Mouse (Mus musculus) C2C12 (cell line): ENCODE data around the gene Uvssa. TPM values are rescaled to one million over a fixed set of nuclear protein-coding genes. Genes with fewer than 3 reads are reported as not detected.
A peak's percentile ranks its signal among the peaks of the same experiment; 100 is the strongest.

ENCODE experiments used
- H3K27me3 ChIP-seq: one replicate; pipeline ENCODE4 v1.6.1; 2011; ENCODE audit not compliant: control insufficient read depth, insufficient read depth, insufficient read length
- H3K36me3 ChIP-seq: one replicate; pipeline ENCODE4 v1.6.1; 2011; ENCODE audit not compliant: control insufficient read depth, insufficient read depth
- H3K4me3 ChIP-seq: one replicate; pipeline ENCODE4 v1.5.1; 2011; ENCODE audit warnings: mild to moderate bottlenecking, control low read depth; ENCODE audit not compliant: poor library complexity, insufficient read depth, severe bottlenecking
- H3K79me2 ChIP-seq: one replicate; pipeline ENCODE4 v1.6.1; 2011; ENCODE audit not compliant: control insufficient read depth, insufficient read depth
- H3K79me3 ChIP-seq: one replicate; pipeline ENCODE4 v1.6.1; 2011; ENCODE audit warnings: low read depth, control low read depth
- H3ac ChIP-seq: one replicate; pipeline ENCODE3; 2011; ENCODE audit warnings: low read depth; ENCODE audit not compliant: control insufficient read depth, insufficient read length
- CEBPB ChIP-seq: IDR thresholded peaks from one replicate; pipeline ENCODE4 v1.6.1; 2011; ENCODE audit warnings: low read depth, mild to moderate bottlenecking, control low read depth, moderate library complexity
- CTCF ChIP-seq: IDR thresholded peaks from one replicate; pipeline ENCODE4 v1.5.1; 2011; ENCODE audit not compliant: control insufficient read depth, insufficient read depth, insufficient read length
- FOSL1 ChIP-seq: IDR thresholded peaks from one replicate; pipeline ENCODE4 v1.8.0; 2011; ENCODE audit warnings: mild to moderate bottlenecking, low read length; ENCODE audit not compliant: poor library complexity, insufficient read depth, severe bottlenecking
- MAX ChIP-seq: IDR thresholded peaks from one replicate; pipeline ENCODE4 v1.6.1; 2011; ENCODE audit warnings: mild to moderate bottlenecking, control low read depth
- MYOD1 ChIP-seq: IDR thresholded peaks from one replicate; pipeline ENCODE4 v1.6.1; 2011; ENCODE audit warnings: low read depth; ENCODE audit not compliant: control insufficient read depth, insufficient read length
- MYOG ChIP-seq: IDR thresholded peaks from one replicate; pipeline ENCODE4 v1.6.1; 2011; ENCODE audit not compliant: control insufficient read depth, insufficient read length; ENCODE audit errors: extremely low read depth
- USF1 ChIP-seq: IDR thresholded peaks from one replicate; pipeline ENCODE4 v1.6.1; 2011; ENCODE audit warnings: low read depth, mild to moderate bottlenecking, control low read depth, moderate library complexity
- polyA plus RNA-seq: library from polyadenylated mRNA; unstranded; fragments of >200 nt; fragmentation: generic; extraction: Trizol; gene quantifications from one replicate; pipeline ENCODE4 v1.2.1, GENCODE M21; 2012; ENCODE audit warnings: missing spikeins

Gene Uvssa
- polyA plus RNA-seq, 1 experiment = 0.94 TPM

- Histone ChIP-seq H3K79me3 (no peaks in the 10 kb centered on the region), H3K36me3 (peaks cover 68% of the 10 kb centered on the region), H3K79me2 (no peaks in the 10 kb centered on the region), H3K27me3 (no peaks in the 10 kb centered on the region), H3ac (no peak overlapping the region), H3K4me3 (no peak overlapping the region)
- no peak for TF ChIP-seq FOSL1
- TF ChIP-seq MYOG = no peak
- TF ChIP-seq CEBPB = no peak
Observed at GRCm38 (mm10) chr5:33372331-33373038, 5.9 kb upstream of the Uvssa start.

DNA sequence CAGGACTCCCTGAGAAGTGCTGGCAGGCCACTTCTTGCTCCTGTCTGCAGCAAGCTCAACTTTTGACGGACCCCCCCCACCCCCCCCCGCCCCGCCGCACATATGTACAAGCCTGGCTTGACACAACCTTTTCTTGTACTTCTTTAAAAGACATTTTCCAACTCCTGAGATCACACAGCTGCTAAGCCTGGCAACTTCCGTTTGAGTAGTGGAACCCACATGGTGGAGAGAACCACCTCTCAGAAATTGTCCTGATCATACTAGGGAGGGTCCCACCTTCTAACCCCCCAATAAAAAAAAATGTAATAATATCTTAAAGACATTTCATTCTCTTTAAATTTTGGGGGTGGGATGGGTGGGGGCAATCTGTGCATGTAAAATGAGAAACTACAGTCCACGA lies 1.2 kb upstream of the Uvssa start:
- H3ac ChIP-seq = no peak overlapping the region
- peaks cover 30% of the 10 kb centered on the region for H3K36me3 ChIP-seq
- no peaks in the 10 kb centered on the region for H3K27me3 ChIP-seq
- no peaks in the 10 kb centered on the region for H3K79me3 ChIP-seq
- TF ChIP-seq CEBPB = no peak
- TF ChIP-seq MAX = no peak
- TF ChIP-seq FOSL1 = no peak
- no peak for TF ChIP-seq MYOG
- TF ChIP-seq USF1 = no peak
- no peak for TF ChIP-seq MYOD1
- TF ChIP-seq CTCF = no peak
- H3K4me3 ChIP-seq = no peak overlapping the region
- H3K79me2 ChIP-seq = no peaks in the 10 kb centered on the region

GRCm38 (mm10) chr5:33377801-33378301 lies 498 bp upstream of the Uvssa start:
- TF ChIP-seq MAX (no peak), MYOG (no peak), USF1 (no peak), MYOD1 (no peak), CTCF (no peak), CEBPB (no peak), FOSL1 (no peak)
- Histone ChIP-seq H3K79me2 (no peaks in the 10 kb centered on the region), H3K4me3 (peak overlapping the region; percentile 49), H3K36me3 (peaks cover 23% of the 10 kb centered on the region), H3K27me3 (no peaks in the 10 kb centered on the region), H3ac (peak overlapping the region; percentile 69), H3K79me3 (no peaks in the 10 kb centered on the region)

DNA sequence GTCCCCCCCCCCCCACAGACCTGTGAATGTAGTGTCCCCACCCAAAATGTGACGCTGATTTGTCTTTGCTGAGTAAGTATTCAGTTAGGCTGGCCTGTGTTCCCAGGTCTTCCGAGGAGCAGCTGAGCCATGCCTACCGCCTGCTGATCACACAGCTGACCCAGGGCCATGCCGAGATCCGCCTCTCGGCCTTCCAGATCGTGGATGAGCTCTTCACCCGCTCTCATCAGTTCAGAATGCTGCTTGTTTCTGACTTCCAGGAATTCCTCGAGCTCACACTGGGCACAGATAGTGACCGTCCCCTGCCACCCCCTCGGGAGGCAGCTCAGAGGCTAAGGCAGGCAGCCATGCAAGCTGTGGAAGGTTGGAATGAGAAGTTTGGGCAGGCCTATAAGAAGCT lies 9.2 kb downstream of the Uvssa start:
- TF ChIP-seq USF1 (no peak), CTCF (no peak), MYOD1 (no peak), FOSL1 (no peak), MAX (no peak), MYOG (no peak), CEBPB (no peak)
- H3K36me3 ChIP-seq = no peaks in the 10 kb centered on the region
- no peaks in the 10 kb centered on the region for H3K79me2 ChIP-seq
- H3K4me3 ChIP-seq = no peak overlapping the region
- H3K79me3 ChIP-seq = no peaks in the 10 kb centered on the region
- no peaks in the 10 kb centered on the region for H3K27me3 ChIP-seq
- no peak overlapping the region for H3ac ChIP-seq

DNA sequence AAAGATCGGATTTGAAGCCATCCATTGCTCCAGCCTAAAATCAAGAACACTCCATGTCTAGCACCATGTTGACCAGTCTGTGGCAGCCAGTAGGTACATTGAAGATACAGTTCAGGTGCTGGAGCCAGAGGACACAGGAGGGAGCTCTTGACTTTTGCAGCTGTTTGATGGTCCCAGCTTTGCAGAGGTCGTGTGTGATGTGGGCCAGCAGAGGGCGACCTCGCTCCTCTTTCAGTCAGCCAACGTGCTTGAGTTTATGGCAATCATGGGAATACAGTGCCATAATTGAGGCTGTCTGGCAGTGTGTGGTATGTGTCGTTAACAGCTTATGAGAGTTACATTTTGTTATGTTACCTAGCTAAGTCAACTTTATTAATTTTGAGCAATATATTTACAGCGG lies 15.5 kb downstream of the Uvssa start:
- no peaks in the 10 kb centered on the region for H3K79me2 ChIP-seq
- H3K36me3 ChIP-seq = no peaks in the 10 kb centered on the region
- no peak overlapping the region for H3ac ChIP-seq
- no peak overlapping the region for H3K4me3 ChIP-seq
- H3K27me3 ChIP-seq = no peaks in the 10 kb centered on the region
- no peaks in the 10 kb centered on the region for H3K79me3 ChIP-seq
- TF ChIP-seq MYOG (no peak), CTCF (peak; percentile 96)

DNA sequence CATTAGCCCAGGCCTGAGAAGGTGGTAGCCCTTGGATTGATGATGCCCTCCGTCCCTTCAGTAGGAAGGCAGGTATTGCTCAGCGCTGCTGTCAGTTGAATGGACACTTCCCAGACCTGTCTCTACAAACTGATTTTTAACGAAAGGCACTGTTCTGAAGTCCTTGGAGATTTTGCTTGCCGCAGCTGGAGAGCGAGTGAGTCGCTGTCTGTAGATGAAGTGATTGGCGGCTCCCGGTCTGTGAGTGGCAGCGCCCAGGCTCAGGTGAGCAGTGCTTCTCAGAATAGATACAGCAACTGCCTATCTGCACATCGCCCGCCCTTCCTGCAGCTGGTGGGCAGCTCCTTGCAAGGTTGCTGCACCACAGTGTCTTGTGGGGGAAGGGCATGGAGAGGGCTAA lies 17.3 kb downstream of the Uvssa start:
- Histone ChIP-seq H3K79me3 (no peaks in the 10 kb centered on the region), H3K27me3 (no peaks in the 10 kb centered on the region), H3ac (no peak overlapping the region), H3K36me3 (no peaks in the 10 kb centered on the region), H3K4me3 (no peak overlapping the region), H3K79me2 (no peaks in the 10 kb centered on the region)
- no peak for TF ChIP-seq MYOD1
- TF ChIP-seq CTCF = no peak
- TF ChIP-seq FOSL1 = no peak
- no peak for TF ChIP-seq CEBPB
- TF ChIP-seq USF1 = no peak
- no peak for TF ChIP-seq MAX
- no peak for TF ChIP-seq MYOG
